Mouse (Mus musculus): ENCODE results near the gene Spo11.

Spo11 gene

DNA sequence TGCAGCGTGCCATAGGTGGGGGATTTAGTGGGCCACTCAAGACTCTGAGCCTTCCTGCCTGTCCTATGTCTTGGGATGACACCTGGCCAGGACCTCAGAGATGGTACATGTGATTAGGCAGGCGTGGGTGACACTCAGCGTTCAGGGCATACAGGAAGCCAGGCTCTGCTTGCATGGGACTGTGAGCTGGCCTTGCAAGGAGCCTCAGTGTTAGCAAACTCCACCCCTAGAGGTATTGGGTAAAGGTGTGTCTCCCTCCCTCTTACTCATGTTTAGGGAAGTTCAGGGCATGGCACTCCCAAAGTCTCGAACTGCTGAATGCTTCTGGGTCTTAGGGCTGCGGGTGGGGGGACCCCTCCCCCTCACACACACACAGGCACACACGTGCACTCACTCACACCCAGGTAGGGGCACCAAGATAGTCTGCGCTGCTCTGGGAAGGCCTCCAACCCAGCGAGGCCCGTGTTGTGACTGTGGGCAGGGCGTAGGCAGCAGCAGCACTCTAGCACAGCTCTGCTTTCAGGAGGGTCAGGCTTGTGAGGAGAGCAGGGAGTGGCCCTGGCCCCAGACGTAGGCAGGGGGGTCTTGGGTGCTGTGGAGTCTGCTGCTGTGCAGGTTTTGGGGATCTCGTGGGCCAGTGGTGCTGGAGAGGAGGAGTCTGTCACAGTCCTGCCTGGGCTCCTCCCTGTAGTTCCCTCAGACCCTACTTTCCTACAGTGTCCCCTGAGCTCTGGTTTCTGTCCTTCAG is 53.3 kb downstream of the Spo11 start:
- no peak for DNase-seq (ENCODE audit: low spot score in 2 of 2)

DNA sequence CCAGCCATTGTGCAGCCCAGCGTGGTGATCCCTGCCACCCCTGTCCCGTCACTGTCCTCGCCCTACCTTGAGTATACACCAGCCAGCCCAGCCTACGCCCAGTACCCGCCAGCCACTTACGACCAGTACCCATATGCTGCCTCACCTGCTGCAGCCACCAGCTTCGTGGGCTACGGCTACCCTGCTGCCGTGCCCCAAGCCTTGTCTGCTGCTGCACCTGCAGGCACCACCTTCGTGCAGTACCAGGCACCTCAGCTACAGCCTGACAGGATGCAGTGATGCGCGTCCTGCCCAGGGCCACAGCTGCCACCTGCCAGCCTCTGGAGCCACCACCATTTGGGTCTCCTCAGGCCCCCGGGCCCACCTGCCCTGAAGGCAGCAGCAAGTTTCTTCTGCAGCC is 56.0 kb downstream of the Spo11 start:
- peak; percentile 51 to 66 for DNase-seq (ENCODE audit: low spot score in 2 of 2)

DNA sequence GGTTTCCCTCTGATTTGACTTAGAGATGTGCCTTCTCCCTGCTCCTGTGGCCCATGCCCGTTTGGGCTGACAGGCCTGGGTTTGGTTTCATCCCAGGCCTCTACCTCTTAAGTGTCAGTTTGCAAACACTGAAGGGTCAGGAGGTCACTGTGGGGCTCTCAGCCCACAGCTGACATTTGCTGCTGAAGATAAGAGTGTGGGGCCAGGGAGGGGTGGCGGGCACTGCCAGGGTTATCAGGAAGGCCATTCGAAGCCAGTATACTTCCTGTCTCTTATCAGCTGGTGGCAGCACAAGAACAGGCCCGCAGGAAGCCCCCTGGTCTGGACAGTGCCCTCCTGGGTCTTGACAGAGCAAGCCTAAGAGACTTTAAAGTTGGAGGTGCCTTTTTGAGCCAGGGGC is 57.5 kb downstream of the Spo11 start:
- no peak for DNase-seq (ENCODE audit: low spot score in 2 of 2)

DNA sequence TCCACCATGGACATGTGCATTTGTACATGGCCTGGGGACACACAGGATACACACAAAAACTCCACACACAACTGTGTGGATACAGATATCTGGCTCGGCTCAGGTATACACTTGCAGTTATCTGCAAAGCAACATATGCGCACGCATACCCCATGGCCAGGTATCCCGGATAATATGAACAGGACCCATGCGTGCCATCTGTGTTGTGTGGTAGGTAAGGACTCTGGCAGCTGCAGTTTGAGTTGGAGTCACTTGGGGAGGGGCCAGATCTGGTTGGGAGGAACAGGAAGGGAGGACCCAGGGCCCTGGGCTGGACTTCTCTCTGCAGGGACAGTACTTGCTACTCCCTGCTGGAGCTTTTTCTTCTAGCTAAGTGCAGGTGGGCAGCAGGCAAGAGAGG is 58.2 kb downstream of the Spo11 start:
- no peak for DNase-seq (ENCODE audit: low spot score in 2 of 2)

DNA sequence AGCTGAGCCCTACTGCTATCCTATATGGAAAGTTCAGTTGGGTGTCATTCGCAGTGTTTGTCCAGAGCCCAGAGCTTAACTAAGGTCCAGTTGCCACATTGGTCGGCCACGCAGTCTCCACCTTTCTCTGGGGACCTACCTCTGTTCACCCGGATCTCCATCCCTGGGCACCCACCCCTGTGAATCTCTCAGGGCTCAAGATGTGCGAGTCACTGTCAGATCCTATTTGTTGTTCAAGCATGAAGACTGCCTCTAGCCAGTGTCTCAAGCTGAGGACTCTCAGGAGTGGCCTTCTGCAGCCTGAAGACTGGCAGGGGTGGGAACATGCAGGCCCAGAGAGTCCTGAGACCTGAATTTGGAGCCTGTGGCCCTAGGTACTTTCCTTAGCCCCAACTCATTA is 58.6 kb downstream of the Spo11 start:
- no peak for DNase-seq (ENCODE audit: low spot score in 2 of 2)

DNA sequence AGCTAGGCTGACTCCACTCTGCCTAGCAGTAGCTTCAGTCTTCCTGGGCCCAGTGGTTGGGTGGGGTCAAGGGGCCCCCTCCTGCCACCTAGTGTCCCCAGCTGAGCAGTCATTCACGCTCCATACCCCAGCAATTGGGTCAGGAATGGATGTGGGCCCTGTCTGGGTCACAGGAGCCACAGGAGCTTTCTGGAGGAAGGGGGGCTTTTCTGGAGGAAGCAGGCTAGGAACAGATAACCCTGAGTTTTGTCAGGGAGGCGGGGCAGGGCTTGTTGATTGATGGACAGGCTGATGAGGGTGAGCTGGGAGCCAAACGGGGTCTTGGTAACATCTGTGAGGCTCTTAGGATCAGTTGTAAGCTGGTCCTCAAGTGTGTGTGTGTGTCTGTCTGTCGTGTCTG is 59.1 kb downstream of the Spo11 start:
- DNase-seq (ENCODE audit: low spot score in 2 of 2), result no peak

DNA sequence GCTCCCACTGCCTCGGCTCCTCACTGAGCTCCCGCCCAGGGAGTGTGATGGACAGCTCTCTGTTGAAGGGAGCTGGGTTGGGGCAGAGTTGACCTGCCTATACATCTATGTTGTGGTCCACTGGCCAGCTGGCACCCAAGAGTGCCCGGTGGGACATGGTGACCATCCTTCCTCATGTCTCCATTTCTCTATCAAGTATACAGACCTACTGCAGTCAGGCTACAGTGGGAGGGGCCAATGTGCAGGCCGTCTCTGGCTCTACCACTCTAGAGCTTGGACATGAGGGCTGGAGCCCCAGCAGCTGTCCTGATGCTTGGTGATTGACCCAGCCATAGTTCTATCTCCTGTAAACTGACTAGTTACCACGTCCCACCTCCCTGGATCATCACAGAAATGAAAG is 59.8 kb downstream of the Spo11 start:
- DNase-seq (ENCODE audit: low spot score in 2 of 2), result no peak

DNA sequence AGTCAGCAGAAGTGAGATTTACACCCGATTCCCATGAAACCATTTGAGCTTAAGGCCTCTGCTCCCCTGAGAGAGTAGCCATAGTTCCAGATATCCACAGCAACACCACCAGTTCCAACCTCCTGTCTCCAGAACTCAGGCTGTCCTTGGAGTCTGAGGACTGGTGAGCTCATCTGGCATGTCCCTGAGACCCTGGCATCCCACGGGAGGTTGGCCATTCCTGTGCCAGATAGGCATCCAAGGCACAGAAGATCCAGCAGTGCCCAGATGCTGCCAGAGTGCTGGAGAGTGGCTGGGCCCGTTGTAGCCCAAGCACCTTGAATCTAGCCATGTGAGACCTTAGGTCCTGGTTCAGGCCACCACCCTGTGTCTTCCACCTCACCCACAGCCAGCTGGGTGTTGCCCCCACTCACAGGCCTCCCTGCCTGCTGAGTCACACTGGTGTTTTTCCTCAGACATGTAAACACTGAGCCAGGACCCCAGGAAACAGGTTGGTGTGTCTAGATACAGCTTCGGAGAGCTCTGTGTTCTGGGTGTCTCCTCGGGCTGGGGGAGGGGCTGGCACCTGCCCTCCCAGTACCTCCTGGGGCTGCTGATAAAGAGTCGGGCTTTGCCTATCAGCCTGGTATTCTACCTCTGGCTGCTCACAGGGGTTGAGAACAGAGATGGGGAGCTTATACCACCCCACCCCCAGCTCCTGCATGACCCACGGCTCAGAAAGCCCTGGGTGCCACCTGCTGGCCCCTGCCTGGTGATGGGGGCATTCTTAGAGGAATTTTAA is 60.5 kb downstream of the Spo11 start:
- peak; percentile 48 to 62 for DNase-seq (ENCODE audit: low spot score in 2 of 2)

DNA sequence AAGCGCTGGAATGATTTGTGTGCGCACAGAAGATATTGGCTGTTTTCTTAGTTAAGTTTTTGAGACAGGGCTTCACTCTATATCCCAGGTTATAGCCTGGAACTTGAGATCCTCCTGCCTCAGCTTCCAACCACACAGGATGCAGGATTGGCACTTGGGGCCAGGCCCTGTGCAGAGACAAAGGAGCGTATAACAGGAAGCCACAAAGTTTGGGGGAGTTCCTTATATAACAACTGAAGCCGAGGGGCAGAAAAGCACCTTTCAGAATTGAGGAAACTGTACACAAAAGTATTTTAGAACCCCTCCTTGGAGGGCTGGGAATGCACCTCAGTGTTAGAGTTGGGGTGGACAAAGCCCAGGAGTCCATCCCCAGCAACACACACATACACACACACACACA is 61.5 kb downstream of the Spo11 start:
- no peak for DNase-seq (ENCODE audit: low spot score in 2 of 2)

DNA sequence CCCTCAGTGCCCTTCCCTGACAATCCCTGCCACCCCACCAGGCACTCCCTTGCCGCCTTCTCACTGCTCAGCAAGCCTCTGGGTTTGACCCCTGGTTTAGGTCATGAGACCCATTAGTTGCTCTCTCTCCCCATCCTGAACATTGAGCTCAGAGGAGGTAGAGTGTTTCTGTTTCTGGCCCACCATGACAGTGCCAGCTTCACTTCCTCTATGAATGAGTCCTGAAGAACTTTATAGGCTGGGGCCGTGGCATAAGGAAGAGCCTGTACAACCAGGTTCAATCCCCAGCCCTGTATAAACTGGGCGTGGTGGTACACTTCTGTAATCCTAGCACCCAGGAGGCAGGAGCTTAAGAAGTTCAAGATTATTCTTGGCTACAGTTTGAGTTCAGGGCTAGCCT is 63.3 kb downstream of the Spo11 start:
- DNase-seq (ENCODE audit: low spot score in 2 of 2), result no peak

DNA sequence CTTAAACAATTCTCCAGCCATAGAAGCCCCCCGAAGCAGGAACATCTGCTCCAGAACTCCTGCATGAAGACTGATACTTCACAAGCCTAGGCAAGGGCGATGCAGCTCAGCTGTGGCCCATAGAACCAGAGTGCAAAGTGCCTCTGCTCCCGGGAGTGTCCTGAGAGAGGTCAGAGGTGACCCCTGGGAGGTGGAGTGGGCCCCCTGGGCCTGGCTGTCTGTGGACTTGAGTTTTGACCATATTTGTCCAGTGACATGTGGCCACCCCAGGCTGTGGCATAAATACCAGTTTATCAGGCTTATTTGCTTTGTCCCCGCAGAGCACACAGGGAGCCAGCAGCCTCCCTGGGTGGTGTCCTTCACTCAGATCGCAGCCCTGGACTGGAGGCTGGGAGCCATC is 63.7 kb downstream of the Spo11 start:
- no peak for DNase-seq (ENCODE audit: low spot score in 2 of 2)

DNA sequence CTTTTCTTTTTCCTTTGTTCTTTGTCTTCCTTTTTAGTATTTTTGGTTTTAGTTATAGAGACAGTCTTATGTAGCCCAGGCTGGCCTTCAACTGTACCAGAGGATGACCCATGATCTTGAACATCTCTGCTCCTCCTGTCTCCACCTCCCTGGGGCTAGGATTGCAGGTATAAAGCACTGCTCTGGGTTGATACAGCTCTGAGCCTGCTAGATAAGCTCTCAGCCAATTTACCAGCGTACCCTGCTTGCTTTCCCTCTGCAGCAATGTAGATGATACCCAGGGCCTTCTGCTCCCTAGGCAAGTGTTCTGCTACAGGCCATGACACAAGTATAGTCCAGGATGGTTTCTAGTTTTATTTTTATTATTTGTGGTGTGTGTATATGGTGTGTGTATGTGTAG is 64.4 kb downstream of the Spo11 start:
- DNase-seq (ENCODE audit: low spot score in 2 of 2), result no peak

DNA sequence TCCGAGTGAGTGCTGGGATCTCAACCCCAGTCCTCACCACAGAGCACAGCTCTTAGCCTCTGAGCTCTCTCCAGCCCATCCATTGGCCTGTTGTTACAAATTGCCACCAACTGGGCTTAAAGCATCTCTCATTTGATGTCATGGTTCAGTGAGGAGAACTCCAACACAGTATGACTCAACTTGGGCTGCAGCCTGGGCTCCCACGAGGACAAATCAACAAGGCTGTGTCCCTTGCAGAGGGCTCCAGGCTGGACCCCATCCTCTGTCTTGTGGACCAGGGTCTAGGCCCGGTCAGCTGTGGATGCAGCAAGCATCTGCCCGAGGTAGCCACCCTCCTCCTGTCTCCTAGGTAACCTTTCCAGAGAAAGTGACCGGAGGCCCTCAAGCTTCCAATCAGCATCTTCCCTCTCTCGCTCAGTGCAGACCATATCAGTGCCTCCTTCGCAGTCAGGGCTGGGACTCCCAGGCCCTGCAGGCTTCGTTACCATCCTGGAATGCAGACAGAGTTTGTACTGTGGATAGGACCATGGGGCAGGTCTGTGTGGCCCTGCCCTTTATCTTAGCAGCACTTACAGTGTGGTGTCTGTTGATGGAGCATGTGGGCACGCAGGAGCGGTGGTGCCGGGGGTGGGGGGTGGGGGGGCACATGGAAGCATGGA is 65.1 kb downstream of the Spo11 start:
- no peak for DNase-seq (ENCODE audit: low spot score in 2 of 2)

All from thymus, postnatal 10 days (tissue).